Mouse (Mus musculus) embryonic facial prominence, embryonic 15.5 days (tissue): ENCODE measurements around the gene Sbf1. TPM values are rescaled to one million over a fixed set of nuclear protein-coding genes. Genes with fewer than 3 reads are reported as not detected.

Source experiments
- ATAC-seq: fragments of 200-750 bp; cut with Nextera tagmentation; 2 replicates; pipeline ENCODE4 v1.8.0; 2017; ENCODE audit warnings: low read depth, moderate TSS enrichment; ENCODE audit not compliant: insufficient number of reproducible peaks, low FRiP score, low TSS enrichment
- H3K27ac ChIP-seq: fragments of 300-500 bp; sonication (generic); replicated peaks from 2 replicates; pipeline ENCODE4 v1.5.1; 2015; ENCODE audit warnings: mild to moderate bottlenecking, inconsistent platforms
- H3K27me3 ChIP-seq: fragments of 300-500 bp; sonication (generic); 2 replicates; pipeline ENCODE4 v1.6.1; 2015; ENCODE audit warnings: inconsistent platforms
- H3K36me3 ChIP-seq: fragments of 300-500 bp; sonication (generic); 2 replicates; pipeline ENCODE4 v1.6.1; 2015; ENCODE audit warnings: mild to moderate bottlenecking, inconsistent platforms
- H3K4me1 ChIP-seq: fragments of 300-500 bp; sonication (generic); 2 replicates; pipeline ENCODE4 v1.6.1; 2015; ENCODE audit warnings: inconsistent platforms
- H3K4me2 ChIP-seq: fragments of 300-500 bp; sonication (generic); replicated peaks from 2 replicates; pipeline ENCODE4 v1.6.1; 2015; ENCODE audit warnings: mild to moderate bottlenecking, inconsistent platforms
- H3K4me3 ChIP-seq: fragments of 300-500 bp; sonication (generic); replicated peaks from 2 replicates; pipeline ENCODE4 v1.5.1; 2015; ENCODE audit warnings: mild to moderate bottlenecking, inconsistent platforms
- H3K9ac ChIP-seq: fragments of 300-500 bp; sonication (generic); 2 replicates; pipeline ENCODE4 v1.6.1; 2015; ENCODE audit warnings: inconsistent platforms
- H3K9me3 ChIP-seq: fragments of 300-500 bp; sonication (generic); replicated peaks from 2 replicates; pipeline ENCODE4 v1.6.1; 2016; ENCODE audit warnings: inconsistent platforms
- WGBS: fragments of 180-500 bp; shearing (Covaris S2); methylation state at CpG from one replicate; pipeline ENCODE4 v1.1.7; 2015; 5-methylcytosine and 5-hydroxymethylcytosine counted together
- polyA plus RNA-seq: library from polyadenylated mRNA; unstranded; fragments of >200 nt; fragmentation: Nextera tagmentation; extraction: Ambion mirVana; gene quantifications from 2 replicates; pipeline ENCODE4 v1.2.1, GENCODE M21; 2015

The Sbf1 gene
- polyA plus RNA-seq, 1 experiment from 2014 or later, result 57.3 TPM

DNA sequence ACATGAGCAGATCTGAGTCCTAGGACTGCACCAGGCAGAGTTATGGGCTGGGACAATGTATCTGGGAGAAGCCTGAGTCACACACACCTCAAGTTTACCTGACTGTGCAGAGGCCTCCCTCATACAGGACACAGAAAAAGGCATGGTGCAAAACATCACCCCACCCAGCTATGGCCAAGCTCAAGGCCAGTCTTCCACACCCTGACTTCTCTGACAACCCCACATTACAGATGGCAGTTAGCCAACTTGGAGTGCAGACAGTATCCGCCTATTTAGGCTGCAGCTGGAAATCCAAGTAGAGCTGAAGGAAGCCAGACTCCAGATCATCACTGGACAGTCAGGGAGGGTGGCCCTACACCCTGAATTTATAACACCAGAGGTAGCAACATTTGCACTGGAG, 18.6 kb downstream of the Sbf1 start:
- Histone ChIP-seq H3K4me1 (no peaks in the 10 kb centered on the region), H3K4me2 (no peak overlapping the region), H3K36me3 (peaks cover 91% of the 10 kb centered on the region), H3K27ac (no peak overlapping the region), H3K9ac (no peak overlapping the region), H3K27me3 (no peaks in the 10 kb centered on the region), H3K4me3 (no peak overlapping the region), H3K9me3 (no peaks in the 10 kb centered on the region)
- peak; percentile 25; the same call in 1 of the 2 replicates for ATAC-seq
- 69% methylated on average over 1 of the region's 1 CpGs for WGBS

DNA sequence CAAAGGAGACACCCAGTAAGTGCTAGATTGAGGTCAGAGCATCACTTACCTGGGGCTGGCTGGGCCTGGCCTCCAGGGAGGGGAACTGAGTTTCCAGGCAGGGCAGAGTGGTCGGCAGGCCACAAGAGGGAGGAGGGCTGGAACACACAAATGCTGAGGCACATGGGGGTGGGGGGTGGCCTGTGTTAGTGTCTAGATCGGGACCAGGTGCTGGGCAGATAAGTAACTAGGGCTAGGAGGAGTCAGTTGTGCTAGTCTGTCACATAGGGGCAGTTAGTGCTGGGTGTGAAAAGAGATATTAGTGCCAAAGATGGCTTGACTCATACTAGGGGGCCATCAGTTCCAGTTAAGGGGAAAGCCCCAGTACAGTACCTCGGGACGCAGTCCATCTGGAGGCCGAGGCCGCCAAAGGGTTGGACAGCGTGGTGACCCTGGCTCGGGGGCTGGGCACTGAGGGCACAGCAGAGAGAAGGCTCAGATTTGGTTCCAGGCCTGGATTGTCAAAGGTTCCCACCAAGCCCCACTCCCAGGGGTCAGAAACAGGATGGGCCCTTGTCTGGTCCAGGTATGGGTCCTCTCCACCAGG, 19.4 kb downstream of the Sbf1 start:
- H3K36me3 ChIP-seq, result peaks cover 87% of the 10 kb centered on the region
- H3K9me3 ChIP-seq, result no peaks in the 10 kb centered on the region
- H3K4me2 ChIP-seq, result no peak overlapping the region
- H3K4me1 ChIP-seq, result no peaks in the 10 kb centered on the region
- H3K27me3 ChIP-seq, result no peaks in the 10 kb centered on the region
- no peak for ATAC-seq
- H3K9ac ChIP-seq, result no peak overlapping the region
- H3K4me3 ChIP-seq, result no peak overlapping the region
- H3K27ac ChIP-seq, result no peak overlapping the region
- WGBS, result 88% methylated on average over 8 of the region's 8 CpGs

DNA sequence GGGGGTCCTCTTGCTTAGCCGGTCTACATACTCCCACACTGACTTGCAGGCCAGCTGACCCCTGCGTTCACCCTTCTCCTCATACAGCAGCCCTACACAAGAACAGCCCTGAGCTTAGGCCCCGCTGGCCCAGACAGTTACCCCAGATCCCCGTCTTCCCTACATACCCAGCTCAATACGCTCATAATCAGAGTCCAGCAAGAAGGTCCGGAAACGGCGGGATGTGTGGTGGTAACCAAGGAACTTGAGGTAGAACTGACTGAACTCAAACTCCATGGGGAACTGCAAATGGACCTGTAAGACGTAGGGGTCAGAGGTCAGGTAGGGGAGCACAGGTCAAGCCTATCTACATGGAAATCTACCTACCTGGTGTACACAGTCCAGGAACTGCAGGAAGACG, 21.3 kb downstream of the Sbf1 start:
- peaks cover 88% of the 10 kb centered on the region for H3K36me3 ChIP-seq
- H3K4me3 ChIP-seq, result no peak overlapping the region
- no peaks in the 10 kb centered on the region for H3K4me1 ChIP-seq
- no peak overlapping the region for H3K27ac ChIP-seq
- H3K9me3 ChIP-seq, result no peaks in the 10 kb centered on the region
- no peak overlapping the region for H3K4me2 ChIP-seq
- WGBS, result 91% methylated on average over 10 of the region's 10 CpGs
- H3K27me3 ChIP-seq, result no peaks in the 10 kb centered on the region
- no peak overlapping the region for H3K9ac ChIP-seq
- no peak for ATAC-seq

DNA sequence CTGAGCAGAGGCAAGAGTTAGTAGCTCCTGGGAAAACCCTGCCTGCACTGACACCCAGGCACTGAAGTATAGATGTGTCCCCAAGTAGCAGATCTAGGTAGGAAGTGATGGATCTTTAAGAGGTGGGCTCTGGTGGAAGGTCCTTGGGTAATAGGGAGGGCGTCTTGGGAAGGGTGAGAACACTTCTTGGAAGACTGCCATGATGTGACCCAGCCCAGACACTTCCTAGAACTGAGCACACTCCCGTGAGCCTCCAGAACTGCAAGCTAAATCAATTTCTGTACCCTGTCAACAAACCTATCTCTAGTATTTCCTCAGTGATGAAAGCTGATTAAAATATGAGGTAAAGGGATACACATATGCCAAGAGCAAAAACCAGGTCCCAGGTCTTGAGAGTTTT, 22.3 kb downstream of the Sbf1 start:
- no peak for ATAC-seq
- Histone ChIP-seq H3K36me3 (peaks cover 93% of the 10 kb centered on the region), H3K27ac (no peak overlapping the region), H3K4me2 (no peak overlapping the region), H3K4me1 (no peaks in the 10 kb centered on the region), H3K27me3 (no peaks in the 10 kb centered on the region), H3K9me3 (no peaks in the 10 kb centered on the region), H3K4me3 (no peak overlapping the region), H3K9ac (no peak overlapping the region)
- WGBS, result 70% methylated on average over 2 of the region's 2 CpGs

DNA sequence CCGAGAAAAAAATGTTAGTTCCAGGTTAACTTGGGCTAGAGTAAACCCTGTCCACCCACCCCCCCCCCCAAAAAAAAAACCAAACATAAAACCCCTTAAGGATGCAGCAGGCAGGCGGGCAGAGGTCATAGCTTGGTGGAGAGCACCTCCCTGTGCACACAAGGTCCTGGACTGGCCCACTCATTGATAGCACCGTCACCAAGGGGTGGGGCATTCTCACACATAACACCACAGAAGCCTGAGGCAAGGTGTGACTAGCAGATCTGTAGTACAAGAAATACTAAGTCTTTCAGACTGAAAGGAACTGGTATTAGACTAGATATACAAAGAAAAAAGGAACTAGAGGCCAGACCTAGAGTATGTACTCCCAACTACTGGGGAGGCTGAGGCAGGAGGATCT, 23.6 kb downstream of the Sbf1 start:
- no peak for ATAC-seq
- Histone ChIP-seq H3K27ac (no peak overlapping the region), H3K27me3 (no peaks in the 10 kb centered on the region), H3K4me3 (no peak overlapping the region), H3K9me3 (no peaks in the 10 kb centered on the region), H3K36me3 (peaks cover 93% of the 10 kb centered on the region), H3K9ac (no peak overlapping the region), H3K4me1 (no peaks in the 10 kb centered on the region), H3K4me2 (no peak overlapping the region)
- WGBS, result 80% methylated on average over 3 of the region's 3 CpGs

DNA sequence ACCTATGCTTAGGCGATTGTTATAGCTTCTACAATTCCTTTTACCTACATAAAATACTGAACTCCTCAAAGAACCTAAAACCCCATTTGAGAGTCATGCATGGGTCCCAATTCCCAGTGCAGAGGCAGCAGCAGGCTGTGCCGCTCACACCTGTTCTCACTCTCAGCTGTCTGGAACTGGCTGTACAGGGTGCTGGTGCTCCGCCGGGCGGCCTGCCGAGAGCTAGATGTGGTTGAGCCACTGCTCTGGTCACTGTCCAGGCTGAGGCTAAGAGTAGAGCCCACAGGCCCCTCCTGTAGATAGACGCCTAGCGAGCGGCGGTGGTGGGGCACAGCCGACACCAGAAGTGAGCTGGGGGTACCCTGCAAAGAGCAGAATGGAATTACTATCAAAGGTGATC, 25.7 kb downstream of the Sbf1 start:
- Histone ChIP-seq H3K27ac (no peak overlapping the region), H3K27me3 (no peaks in the 10 kb centered on the region)
- WGBS, result 92% methylated on average over 11 of the region's 11 CpGs

DNA sequence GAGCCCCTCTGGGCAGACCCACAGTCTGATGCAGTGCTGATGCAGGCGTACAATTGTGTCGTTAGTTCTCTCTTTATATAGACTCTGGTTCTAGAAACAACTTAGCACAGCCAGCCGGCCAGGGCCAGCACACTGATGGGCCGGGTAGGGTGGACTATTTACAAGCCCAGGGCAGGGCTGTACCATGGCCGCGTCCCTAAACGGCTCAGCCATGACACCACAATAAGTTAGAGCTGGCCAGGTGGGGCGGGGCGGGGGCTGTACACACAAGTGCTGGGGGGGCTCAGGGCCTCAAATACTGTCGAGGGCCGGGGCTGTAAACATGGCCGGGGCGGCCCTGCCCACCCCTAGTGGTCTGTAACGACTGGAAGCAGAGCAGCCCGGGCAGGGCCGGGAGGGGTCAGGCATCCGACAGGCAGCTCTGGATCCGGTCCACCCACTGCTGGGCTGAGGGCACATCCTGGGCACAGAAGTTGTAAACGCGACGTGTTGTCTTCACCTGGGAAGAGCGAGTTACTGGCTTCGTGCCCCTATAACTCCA, 26.8 kb downstream of the Sbf1 start:
- Histone ChIP-seq H3K4me2 (no peak overlapping the region), H3K9ac (no peak overlapping the region), H3K27me3 (no peaks in the 10 kb centered on the region), H3K4me1 (no peaks in the 10 kb centered on the region), H3K36me3 (peaks cover 88% of the 10 kb centered on the region), H3K4me3 (no peak overlapping the region), H3K27ac (no peak overlapping the region), H3K9me3 (no peaks in the 10 kb centered on the region)
- 86% methylated on average over 23 of the region's 23 CpGs for WGBS
- no peak for ATAC-seq

More for the DNA sequence above, 25.7 kb downstream of the Sbf1 start:
- Histone ChIP-seq H3K9ac (no peak overlapping the region), H3K36me3 (peaks cover 89% of the 10 kb centered on the region), H3K4me2 (no peak overlapping the region), H3K9me3 (no peaks in the 10 kb centered on the region), H3K4me1 (no peaks in the 10 kb centered on the region), H3K4me3 (no peak overlapping the region)
- no peak for ATAC-seq

DNA sequence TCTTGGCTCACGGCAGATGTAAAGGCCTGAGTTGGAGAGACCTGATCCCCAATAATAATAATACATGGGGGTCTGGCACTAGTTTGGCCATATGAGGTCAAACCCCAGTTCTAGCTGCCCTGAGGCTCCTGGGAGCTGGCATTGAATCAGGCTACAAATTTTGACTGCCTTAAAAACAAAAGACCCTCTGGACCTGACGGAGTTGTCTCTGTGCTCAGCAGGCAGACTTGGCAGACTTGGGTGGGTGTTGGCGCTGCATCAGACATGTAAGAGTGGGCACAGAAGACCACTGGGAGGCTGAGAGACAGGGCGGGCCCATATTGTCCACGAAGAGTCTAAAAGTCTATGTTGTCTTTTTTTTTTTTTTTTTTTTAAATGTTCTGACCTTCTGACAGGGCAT, 28.5 kb downstream of the Sbf1 start:
- Histone ChIP-seq H3K27me3 (no peaks in the 10 kb centered on the region), H3K9ac (no peak overlapping the region), H3K4me2 (no peak overlapping the region), H3K4me3 (no peak overlapping the region), H3K27ac (no peak overlapping the region), H3K36me3 (peaks cover 88% of the 10 kb centered on the region), H3K4me1 (no peaks in the 10 kb centered on the region), H3K9me3 (no peaks in the 10 kb centered on the region)
- no peak for ATAC-seq
- WGBS, result 82% methylated on average over 5 of the region's 5 CpGs

DNA sequence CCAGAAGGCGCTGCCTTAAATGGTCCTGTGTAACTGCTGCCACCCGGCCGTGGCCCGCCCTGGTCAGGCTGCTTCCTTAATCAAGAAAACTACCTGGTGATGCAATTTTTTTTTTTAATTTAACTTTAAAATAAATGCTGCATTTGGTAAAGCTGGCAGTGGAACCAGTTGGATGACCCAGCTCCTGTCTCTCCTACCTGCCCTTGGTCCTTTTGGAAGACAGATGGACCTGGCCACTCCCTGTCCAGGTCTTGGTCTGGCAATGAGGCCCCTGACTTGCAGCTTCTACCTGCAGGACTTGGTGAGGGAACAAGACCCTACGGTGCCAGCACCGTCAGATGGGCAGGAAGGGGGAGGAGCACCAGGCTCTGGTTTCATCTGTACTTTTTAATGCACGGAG, 29.0 kb downstream of the Sbf1 start:
- Histone ChIP-seq H3K4me1 (no peaks in the 10 kb centered on the region), H3K9me3 (no peaks in the 10 kb centered on the region), H3K4me2 (no peak overlapping the region), H3K36me3 (peaks cover 91% of the 10 kb centered on the region), H3K4me3 (no peak overlapping the region), H3K9ac (no peak overlapping the region), H3K27me3 (no peaks in the 10 kb centered on the region), H3K27ac (no peak overlapping the region)
- no peak for ATAC-seq
- WGBS, result 72% methylated on average over 7 of the region's 7 CpGs

DNA sequence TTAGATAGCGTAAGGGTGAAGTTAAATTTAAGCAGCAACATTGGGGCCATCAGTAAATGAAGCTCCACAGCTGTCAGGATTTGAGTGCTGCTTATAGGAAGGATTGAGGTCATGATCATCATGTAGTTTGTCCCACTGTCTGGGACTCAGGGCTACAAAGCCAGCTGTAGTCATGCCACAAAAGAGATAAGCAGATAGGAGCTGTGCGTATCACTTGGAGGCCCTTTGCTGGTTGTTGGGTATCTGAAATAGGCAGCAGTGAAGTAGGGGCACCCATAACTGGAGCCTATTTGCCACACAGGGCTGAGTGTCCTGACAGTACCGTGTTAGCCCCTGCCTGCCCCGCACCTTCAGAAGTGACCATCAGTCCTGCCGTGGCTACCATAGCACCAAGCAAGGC, 29.6 kb downstream of the Sbf1 start:
- ATAC-seq, result no peak
- peaks cover 91% of the 10 kb centered on the region for H3K36me3 ChIP-seq
- H3K4me2 ChIP-seq, result no peak overlapping the region
- H3K9ac ChIP-seq, result no peak overlapping the region
- H3K27ac ChIP-seq, result no peak overlapping the region
- WGBS, result 93% methylated on average over 5 of the region's 5 CpGs
- no peaks in the 10 kb centered on the region for H3K9me3 ChIP-seq
- H3K27me3 ChIP-seq, result no peaks in the 10 kb centered on the region
- no peak overlapping the region for H3K4me3 ChIP-seq
- H3K4me1 ChIP-seq, result no peaks in the 10 kb centered on the region

DNA sequence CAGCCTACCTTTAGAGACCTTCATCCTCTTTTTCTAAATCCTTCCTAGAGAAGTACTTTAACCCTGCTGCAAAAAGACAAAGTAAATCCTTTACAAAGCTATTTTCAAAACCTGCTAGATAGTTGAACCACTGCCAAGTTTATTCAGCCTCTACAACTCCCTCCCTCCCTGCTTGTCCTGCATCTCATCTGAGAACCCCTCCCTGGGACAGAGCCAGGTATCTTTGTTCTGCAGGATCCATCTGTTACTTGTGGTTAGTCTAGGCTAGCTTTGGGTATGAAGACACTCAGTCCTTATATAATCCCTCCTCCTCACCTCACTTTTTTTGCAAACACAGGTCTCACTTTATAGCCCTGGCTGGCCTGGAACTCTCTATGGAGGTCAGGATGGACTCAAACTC, 30.1 kb downstream of the Sbf1 start:
- H3K27ac ChIP-seq, result no peak overlapping the region
- no peaks in the 10 kb centered on the region for H3K27me3 ChIP-seq
- ATAC-seq, result no peak
- H3K4me3 ChIP-seq, result no peak overlapping the region
- peaks cover 91% of the 10 kb centered on the region for H3K36me3 ChIP-seq
- H3K4me2 ChIP-seq, result no peak overlapping the region
- no peaks in the 10 kb centered on the region for H3K9me3 ChIP-seq
- no peaks in the 10 kb centered on the region for H3K4me1 ChIP-seq
- no peak overlapping the region for H3K9ac ChIP-seq

DNA sequence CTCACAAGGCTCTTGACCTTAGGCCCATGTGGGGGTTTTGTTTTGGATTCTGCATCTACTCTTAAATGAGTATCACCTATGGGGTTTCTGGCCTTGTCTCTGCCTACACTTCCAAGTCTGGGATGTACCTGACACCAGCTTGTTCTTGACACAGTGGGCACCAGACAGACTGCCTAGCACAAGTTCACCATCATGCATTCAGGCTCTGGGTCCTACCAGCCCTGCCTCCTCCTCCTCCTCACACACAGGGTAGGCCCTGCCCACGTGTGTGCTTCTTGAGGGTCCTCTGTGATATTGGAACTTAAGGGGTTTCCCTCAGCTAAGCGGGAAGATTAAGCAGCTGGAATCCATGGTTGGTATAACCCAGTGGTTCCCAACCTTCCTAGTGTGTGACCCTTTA, 31.0 kb downstream of the Sbf1 start:
- 82% methylated on average over 2 of the region's 2 CpGs for WGBS
- Histone ChIP-seq H3K27ac (no peak overlapping the region), H3K4me3 (no peak overlapping the region), H3K27me3 (no peaks in the 10 kb centered on the region), H3K36me3 (peaks cover 91% of the 10 kb centered on the region), H3K4me1 (no peaks in the 10 kb centered on the region), H3K9ac (no peak overlapping the region), H3K9me3 (no peaks in the 10 kb centered on the region), H3K4me2 (no peak overlapping the region)
- ATAC-seq, result no peak
